Mouse (Mus musculus) embryonic facial prominence, embryonic 13.5 days (tissue): ENCODE data around the gene C130050O18Rik. TPM values are rescaled to one million over a fixed set of nuclear protein-coding genes. Genes with fewer than 3 reads are reported as not detected.

Experiments used
- ATAC-seq: fragments of 200-750 bp; cut with Nextera tagmentation; 2 replicates; pipeline ENCODE4 v1.8.0; 2017; ENCODE audit warnings: low read depth; ENCODE audit not compliant: insufficient number of reproducible peaks, insufficient read depth, low FRiP score, low TSS enrichment
- H3K27ac ChIP-seq: fragments of 300-500 bp; sonication (generic); 2 replicates; pipeline ENCODE4 v1.5.1; 2015; ENCODE audit warnings: moderate library complexity, mild to moderate bottlenecking, inconsistent platforms
- H3K27me3 ChIP-seq: fragments of 300-500 bp; sonication (generic); 2 replicates; pipeline ENCODE4 v1.6.1; 2015; ENCODE audit warnings: mild to moderate bottlenecking, inconsistent platforms
- H3K36me3 ChIP-seq: fragments of 300-500 bp; sonication (generic); 2 replicates; pipeline ENCODE4 v1.6.1; 2015; ENCODE audit warnings: mild to moderate bottlenecking, inconsistent platforms
- H3K4me1 ChIP-seq: fragments of 300-500 bp; sonication (generic); 2 replicates; pipeline ENCODE4 v1.6.1; 2015; ENCODE audit warnings: inconsistent platforms
- H3K4me2 ChIP-seq: fragments of 300-500 bp; sonication (generic); 2 replicates; pipeline ENCODE4 v1.6.1; 2015; ENCODE audit warnings: moderate library complexity, mild to moderate bottlenecking, inconsistent platforms
- H3K4me3 ChIP-seq: fragments of 300-500 bp; sonication (generic); 2 replicates; pipeline ENCODE4 v1.5.1; 2015; ENCODE audit warnings: mild to moderate bottlenecking, inconsistent platforms
- H3K9ac ChIP-seq: fragments of 300-500 bp; sonication (generic); 2 replicates; pipeline ENCODE4 v1.6.1; 2015; ENCODE audit warnings: mild to moderate bottlenecking, inconsistent platforms
- H3K9me3 ChIP-seq: fragments of 300-500 bp; sonication (generic); 2 replicates; pipeline ENCODE4 v1.6.1; 2016; ENCODE audit warnings: inconsistent platforms
- WGBS: fragments of 180-500 bp; shearing (Covaris S2); methylation state at CpG from one replicate; pipeline ENCODE4 v1.1.7; 2015; ENCODE audit warnings: mixed read lengths; 5-methylcytosine and 5-hydroxymethylcytosine counted together
- polyA plus RNA-seq: library from polyadenylated mRNA; unstranded; fragments of >200 nt; fragmentation: Nextera tagmentation; extraction: Ambion mirVana; gene quantifications from 2 replicates; pipeline ENCODE4 v1.2.1, GENCODE M21; 2015

The C130050O18Rik gene
- polyA plus RNA-seq, 1 experiment from 2014 or later = 3.1 TPM

- Histone ChIP-seq H3K36me3 (no peaks in the 10 kb centered on the region), H3K27me3 (no peaks in the 10 kb centered on the region), H3K9ac (peak overlapping the region; percentile 96), H3K4me1 (peaks cover 27% of the 10 kb centered on the region), H3K4me2 (peak overlapping the region; percentile 83), H3K9me3 (no peaks in the 10 kb centered on the region), H3K4me3 (peak overlapping the region; percentile 77), H3K27ac (peak overlapping the region; percentile 87; the same call in 1 of the 2 replicates)
- ATAC-seq = no peak
- 65% methylated on average over 5 of the region's 5 CpGs for WGBS
Measured at GRCm38 (mm10) chr5:139371118-139371517, 34.0 kb upstream of the C130050O18Rik start.

GRCm38 (mm10) chr5:139371631-139372401 is 33.3 kb upstream of the C130050O18Rik start:
- Histone ChIP-seq H3K36me3 (no peaks in the 10 kb centered on the region), H3K27ac (peak overlapping the region; percentile 87), H3K4me3 (peak overlapping the region; percentile 77), H3K4me2 (peak overlapping the region; percentile 83), H3K4me1 (peaks cover 29% of the 10 kb centered on the region), H3K9ac (peak overlapping the region; percentile 96), H3K9me3 (no peaks in the 10 kb centered on the region), H3K27me3 (no peaks in the 10 kb centered on the region)
- WGBS = 1% methylated on average over 39 of the region's 39 CpGs
- peak; percentile 88 for ATAC-seq

- Histone ChIP-seq H3K9me3 (no peaks in the 10 kb centered on the region), H3K36me3 (no peaks in the 10 kb centered on the region), H3K4me1 (peaks cover 42% of the 10 kb centered on the region), H3K9ac (no peak overlapping the region), H3K27me3 (no peaks in the 10 kb centered on the region), H3K27ac (no peak overlapping the region), H3K4me2 (no peak overlapping the region), H3K4me3 (no peak overlapping the region)
- no peak for ATAC-seq
- WGBS = 82% methylated on average over 3 of the region's 3 CpGs
Measured at GRCm38 (mm10) chr5:139373126-139373525, 32.0 kb upstream of the C130050O18Rik start.

- 79% methylated on average over 6 of the region's 6 CpGs for WGBS
- ATAC-seq = no peak
- Histone ChIP-seq H3K4me2 (no peak overlapping the region), H3K36me3 (no peaks in the 10 kb centered on the region), H3K9ac (no peak overlapping the region), H3K9me3 (no peaks in the 10 kb centered on the region), H3K4me1 (peaks cover 49% of the 10 kb centered on the region), H3K4me3 (no peak overlapping the region), H3K27ac (no peak overlapping the region), H3K27me3 (no peaks in the 10 kb centered on the region)
Measured at GRCm38 (mm10) chr5:139373889-139374444, 31.1 kb upstream of the C130050O18Rik start.

- Histone ChIP-seq H3K4me2 (no peak overlapping the region), H3K27ac (no peak overlapping the region), H3K4me3 (no peak overlapping the region), H3K9ac (no peak overlapping the region), H3K9me3 (no peaks in the 10 kb centered on the region), H3K27me3 (no peaks in the 10 kb centered on the region), H3K4me1 (peaks cover 56% of the 10 kb centered on the region), H3K36me3 (no peaks in the 10 kb centered on the region)
- ATAC-seq = no peak
- WGBS = 71% methylated on average over 2 of the region's 2 CpGs
Measured at GRCm38 (mm10) chr5:139374841-139375240, 30.2 kb upstream of the C130050O18Rik start.

- Histone ChIP-seq H3K27me3 (no peaks in the 10 kb centered on the region), H3K4me2 (no peak within 1 kb of the TSS; the same call in 1 of the 2 replicates), H3K9me3 (no peaks in the 10 kb centered on the region), H3K36me3 (no peaks in the 10 kb centered on the region), H3K4me1 (peaks cover 49% of the 10 kb centered on the region), H3K4me3 (no peak within 1 kb of the TSS), H3K27ac (peak within 1 kb of the TSS; percentile 66), H3K9ac (no peak within 1 kb of the TSS)
- no peak for ATAC-seq
- 48% methylated on average over 18 of the region's 18 CpGs for WGBS
Measured at GRCm38 (mm10) chr5:139377468-139378270, 27.4 kb upstream of the C130050O18Rik start, which contains the start of gene Gpr146. Gene Gpr146, plus strand, starts transcription at chr5:139377697.

GRCm38 (mm10) chr5:139378271-139378556 is 26.9 kb upstream of the C130050O18Rik start:
- peak overlapping the region; percentile 66 for H3K27ac ChIP-seq
- ATAC-seq = no peak
- H3K9me3 ChIP-seq = no peaks in the 10 kb centered on the region
- peaks cover 47% of the 10 kb centered on the region for H3K4me1 ChIP-seq
- no peak overlapping the region for H3K4me3 ChIP-seq
- no peak overlapping the region for H3K9ac ChIP-seq
- H3K36me3 ChIP-seq = no peaks in the 10 kb centered on the region
- H3K4me2 ChIP-seq = no peak overlapping the region
- no peaks in the 10 kb centered on the region for H3K27me3 ChIP-seq
- WGBS = 84% methylated on average over 7 of the region's 7 CpGs

GRCm38 (mm10) chr5:139378986-139379629 is 26.0 kb upstream of the C130050O18Rik start:
- H3K4me3 ChIP-seq = 0 out of 2 replicates have a peak overlapping the region, but pooled peaks have one; percentile 2
- H3K4me1 ChIP-seq = peaks cover 47% of the 10 kb centered on the region
- ATAC-seq = no peak
- H3K36me3 ChIP-seq = no peaks in the 10 kb centered on the region
- H3K27ac ChIP-seq = peak overlapping the region; percentile 66
- no peaks in the 10 kb centered on the region for H3K9me3 ChIP-seq
- peak overlapping the region; percentile 90; the same call in 1 of the 2 replicates for H3K4me2 ChIP-seq
- no peak overlapping the region for H3K9ac ChIP-seq
- 50% methylated on average over 21 of the region's 21 CpGs for WGBS
- H3K27me3 ChIP-seq = no peaks in the 10 kb centered on the region

- ATAC-seq = 0 out of 2 replicates have a peak, but pooled peaks have one; percentile 40
- Histone ChIP-seq H3K4me3 (peak overlapping the region; percentile 64), H3K4me1 (peaks cover 51% of the 10 kb centered on the region), H3K9me3 (no peaks in the 10 kb centered on the region), H3K36me3 (no peaks in the 10 kb centered on the region), H3K4me2 (peak overlapping the region; percentile 90), H3K9ac (peak overlapping the region; percentile 77), H3K27ac (peak overlapping the region; percentile 2; the same call in 1 of the 2 replicates), H3K27me3 (no peaks in the 10 kb centered on the region)
- WGBS = 28% methylated on average over 8 of the region's 8 CpGs
Measured at GRCm38 (mm10) chr5:139379771-139380384, 25.2 kb upstream of the C130050O18Rik start.

- ATAC-seq = peak; percentile 74; the same call in 1 of the 2 replicates
- Histone ChIP-seq H3K4me3 (peak overlapping the region; percentile 64), H3K4me1 (peaks cover 51% of the 10 kb centered on the region), H3K27me3 (no peaks in the 10 kb centered on the region), H3K9me3 (no peaks in the 10 kb centered on the region), H3K36me3 (no peaks in the 10 kb centered on the region), H3K27ac (0 out of 2 replicates have a peak overlapping the region, but pooled peaks have one; percentile 2), H3K9ac (peak overlapping the region; percentile 77), H3K4me2 (peak overlapping the region; percentile 90)
- under 1% methylated on average over 73 of the region's 73 CpGs for WGBS
Measured at GRCm38 (mm10) chr5:139380385-139381248, 24.5 kb upstream of the C130050O18Rik start.
